Mouse (Mus musculus) midbrain, embryonic 15.5 days (tissue): ENCODE measurements around the gene Smyd3. TPM values are rescaled to one million over a fixed set of nuclear protein-coding genes. Genes with fewer than 3 reads are reported as not detected.

Source experiments
- ATAC-seq: fragments of 200-750 bp; cut with Nextera tagmentation; replicated peaks from 2 replicates; pipeline ENCODE4 v1.8.0; 2017; ENCODE audit warnings: moderate TSS enrichment
- H3K27ac ChIP-seq: fragments of 300-500 bp; sonication (generic); 2 replicates; pipeline ENCODE4 v1.5.1; 2015; ENCODE audit warnings: mild to moderate bottlenecking, inconsistent platforms
- H3K27me3 ChIP-seq: fragments of 300-500 bp; sonication (generic); replicated peaks from 2 replicates; pipeline ENCODE4 v1.6.1; 2015; ENCODE audit warnings: inconsistent platforms
- H3K36me3 ChIP-seq: fragments of 300-500 bp; sonication (generic); replicated peaks from 2 replicates; pipeline ENCODE4 v1.6.1; 2015; ENCODE audit warnings: inconsistent platforms
- H3K4me1 ChIP-seq: fragments of 300-500 bp; sonication (generic); 2 replicates; pipeline ENCODE4 v1.6.1; 2015; ENCODE audit warnings: inconsistent platforms
- H3K4me2 ChIP-seq: fragments of 300-500 bp; sonication (generic); 2 replicates; pipeline ENCODE4 v1.6.1; 2015; ENCODE audit warnings: inconsistent platforms, mild to moderate bottlenecking, moderate library complexity
- H3K4me3 ChIP-seq: fragments of 300-500 bp; sonication (generic); 2 replicates; pipeline ENCODE4 v1.5.1; 2015; ENCODE audit warnings: mild to moderate bottlenecking, inconsistent platforms
- H3K9ac ChIP-seq: fragments of 300-500 bp; sonication (generic); 2 replicates; pipeline ENCODE4 v1.6.1; 2015; ENCODE audit warnings: mild to moderate bottlenecking, inconsistent platforms
- H3K9me3 ChIP-seq: fragments of 300-500 bp; sonication (generic); 2 replicates; pipeline ENCODE4 v1.6.1; 2016; ENCODE audit warnings: inconsistent platforms
- WGBS: fragments of 180-500 bp; shearing (Covaris S2); methylation state at CpG from one replicate; pipeline ENCODE4 v1.1.7; 2015; ENCODE audit warnings: mixed read lengths; 5-methylcytosine and 5-hydroxymethylcytosine counted together
- polyA plus RNA-seq: library from polyadenylated mRNA; unstranded; fragments of >200 nt; fragmentation: Nextera tagmentation; extraction: Ambion mirVana; gene quantifications from 2 replicates; pipeline ENCODE4 v1.2.1, GENCODE M21; 2015

The Smyd3 gene
- polyA plus RNA-seq, 1 experiment from 2014 or later, result 24.8 TPM

DNA sequence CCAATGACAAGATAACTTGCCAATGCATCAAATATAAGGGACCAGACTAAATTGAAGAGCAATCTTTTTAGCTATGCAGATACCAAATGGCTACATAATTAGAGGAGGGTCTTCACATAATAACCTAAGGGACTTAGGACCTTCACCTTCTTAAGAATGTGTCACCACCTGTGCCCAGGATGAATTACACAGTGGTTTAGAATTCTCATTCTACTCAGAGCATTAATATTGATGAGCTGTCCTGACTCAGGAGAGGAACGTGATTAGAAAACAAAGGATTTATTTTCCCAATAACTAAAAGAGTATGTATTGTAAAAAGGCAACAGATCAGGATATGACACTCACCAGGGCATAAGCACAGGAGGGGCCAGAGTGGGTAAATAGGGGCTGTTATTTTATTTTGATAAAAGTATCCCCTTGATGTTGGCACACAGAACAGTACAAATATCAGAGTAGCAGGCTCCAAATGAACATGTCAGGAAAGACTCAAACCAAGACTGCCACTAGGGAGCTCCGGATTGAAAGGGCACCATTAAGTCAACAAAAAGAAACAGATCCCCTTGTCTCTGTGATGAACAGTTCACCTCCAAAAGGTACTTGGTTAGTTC is 172.4 kb downstream of the Smyd3 start:
- Histone ChIP-seq H3K4me3 (no peak overlapping the region), H3K4me2 (no peak overlapping the region), H3K36me3 (no peaks in the 10 kb centered on the region), H3K4me1 (peaks cover 17% of the 10 kb centered on the region), H3K9ac (no peak overlapping the region), H3K27ac (peak overlapping the region; percentile 23; the same call in 1 of the 2 replicates), H3K9me3 (no peaks in the 10 kb centered on the region), H3K27me3 (no peaks in the 10 kb centered on the region)
- ATAC-seq, result peak; percentile 72
- 22% methylated on average over 2 of the region's 2 CpGs for WGBS

DNA sequence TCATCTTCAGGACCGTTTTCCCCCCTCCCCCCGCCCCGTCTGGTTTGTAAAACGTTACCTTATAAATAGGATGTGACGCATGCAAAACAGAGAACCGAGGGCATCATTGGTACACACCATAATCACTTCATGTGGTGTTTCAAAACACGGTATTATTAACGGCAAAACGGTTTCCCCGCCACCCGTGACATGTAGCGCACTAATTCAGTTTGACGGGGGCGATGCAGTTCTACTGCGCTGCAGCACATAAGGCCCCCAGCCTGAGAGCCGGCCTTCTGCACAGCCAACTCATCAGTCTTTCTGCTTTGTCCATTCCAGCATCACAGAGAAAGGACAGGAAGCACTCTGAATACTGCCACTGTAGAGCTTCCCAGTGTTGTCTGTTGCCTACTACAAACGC is 174.4 kb downstream of the Smyd3 start:
- H3K36me3 ChIP-seq, result no peaks in the 10 kb centered on the region
- no peak overlapping the region for H3K9ac ChIP-seq
- H3K4me1 ChIP-seq, result peaks cover 25% of the 10 kb centered on the region
- no peaks in the 10 kb centered on the region for H3K27me3 ChIP-seq
- H3K4me3 ChIP-seq, result no peak overlapping the region
- 71% methylated on average over 17 of the region's 17 CpGs for WGBS
- H3K9me3 ChIP-seq, result no peaks in the 10 kb centered on the region
- ATAC-seq, result no peak
- no peak overlapping the region for H3K27ac ChIP-seq
- H3K4me2 ChIP-seq, result no peak overlapping the region

GRCm38 (mm10) chr1:179341589-179341988 is 176.3 kb downstream of the Smyd3 start:
- no peaks in the 10 kb centered on the region for H3K27me3 ChIP-seq
- H3K9me3 ChIP-seq, result no peaks in the 10 kb centered on the region
- no peak overlapping the region for H3K27ac ChIP-seq
- no peak overlapping the region for H3K9ac ChIP-seq
- WGBS, result 56% methylated on average over 1 of the region's 1 CpGs
- H3K4me1 ChIP-seq, result peaks cover 36% of the 10 kb centered on the region
- no peak overlapping the region for H3K4me2 ChIP-seq
- H3K4me3 ChIP-seq, result no peak overlapping the region
- no peaks in the 10 kb centered on the region for H3K36me3 ChIP-seq
- ATAC-seq, result no peak

GRCm38 (mm10) chr1:179339066-179339465 is 178.8 kb downstream of the Smyd3 start:
- peak overlapping the region; percentile 30 for H3K27ac ChIP-seq
- H3K4me1 ChIP-seq, result peaks cover 21% of the 10 kb centered on the region
- no peaks in the 10 kb centered on the region for H3K36me3 ChIP-seq
- no peak overlapping the region for H3K4me2 ChIP-seq
- no peaks in the 10 kb centered on the region for H3K27me3 ChIP-seq
- 54% methylated on average over 3 of the region's 3 CpGs for WGBS
- peak; percentile 34; the same call in 1 of the 2 replicates for ATAC-seq
- H3K9ac ChIP-seq, result no peak overlapping the region
- H3K4me3 ChIP-seq, result no peak overlapping the region
- no peaks in the 10 kb centered on the region for H3K9me3 ChIP-seq

DNA sequence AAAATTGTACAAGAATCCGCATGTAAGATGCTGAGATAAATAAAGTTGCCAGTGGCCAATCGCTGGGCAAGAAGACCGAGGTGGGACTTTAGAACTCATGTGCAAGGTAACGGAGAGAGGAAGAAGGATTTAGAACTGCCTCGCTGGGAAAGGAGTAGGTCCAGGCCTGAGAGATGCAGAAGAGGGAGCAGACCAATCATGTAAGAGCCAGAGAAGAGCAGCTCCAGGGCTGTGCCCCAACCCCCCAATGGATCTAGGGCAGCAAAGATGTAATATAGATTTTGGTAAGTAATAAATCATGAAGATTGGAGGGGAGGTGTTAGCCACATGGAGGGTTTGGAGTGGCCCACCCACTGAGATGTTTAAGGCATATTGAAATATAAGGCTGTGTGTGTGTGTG is 180.3 kb downstream of the Smyd3 start:
- Histone ChIP-seq H3K36me3 (no peaks in the 10 kb centered on the region), H3K4me2 (no peak overlapping the region), H3K4me3 (no peak overlapping the region), H3K9me3 (no peaks in the 10 kb centered on the region), H3K4me1 (peaks cover 19% of the 10 kb centered on the region), H3K27me3 (no peaks in the 10 kb centered on the region), H3K27ac (no peak overlapping the region), H3K9ac (no peak overlapping the region)
- 0 out of 2 replicates have a peak, but pooled peaks have one; percentile 51 for ATAC-seq
- WGBS, result 83% methylated on average over 5 of the region's 5 CpGs

- H3K9ac ChIP-seq, result no peak overlapping the region
- H3K4me3 ChIP-seq, result no peak overlapping the region
- no peaks in the 10 kb centered on the region for H3K36me3 ChIP-seq
- WGBS, result 63% methylated on average over 3 of the region's 3 CpGs
- peak overlapping the region; percentile 64 for H3K27ac ChIP-seq
- no peaks in the 10 kb centered on the region for H3K9me3 ChIP-seq
- H3K4me1 ChIP-seq, result peaks cover 21% of the 10 kb centered on the region
- no peaks in the 10 kb centered on the region for H3K27me3 ChIP-seq
- no peak for ATAC-seq
- H3K4me2 ChIP-seq, result no peak overlapping the region
These were observed 190.9 kb downstream of the Smyd3 start for GRCm38 (mm10) chr1:179326965-179327308.

GRCm38 (mm10) chr1:179326262-179326964 is 191.4 kb downstream of the Smyd3 start:
- Histone ChIP-seq H3K27ac (peak overlapping the region; percentile 64), H3K9me3 (no peaks in the 10 kb centered on the region), H3K4me2 (no peak overlapping the region), H3K9ac (no peak overlapping the region), H3K27me3 (no peaks in the 10 kb centered on the region), H3K4me3 (no peak overlapping the region), H3K4me1 (peaks cover 21% of the 10 kb centered on the region), H3K36me3 (no peaks in the 10 kb centered on the region)
- 65% methylated on average over 9 of the region's 9 CpGs for WGBS
- peak; percentile 93 for ATAC-seq

DNA sequence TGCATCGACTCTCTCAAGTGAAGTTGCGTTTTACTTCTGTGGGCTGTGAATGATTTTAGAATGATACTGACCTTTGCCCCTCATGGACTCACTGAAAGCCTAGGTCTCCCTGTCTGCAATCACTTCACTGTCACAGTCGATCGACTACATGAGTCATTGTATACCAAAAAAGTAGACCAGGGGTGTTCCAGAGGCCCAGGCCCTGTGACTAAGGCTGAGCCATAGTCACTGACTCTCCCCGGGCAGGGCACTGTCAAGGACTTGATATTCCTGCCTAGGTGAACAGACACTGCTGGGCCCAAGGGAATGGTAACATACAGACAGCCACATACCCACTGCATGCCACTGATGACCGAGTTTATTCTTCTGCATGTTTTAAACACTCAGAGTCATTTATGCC is 193.6 kb downstream of the Smyd3 start:
- no peak overlapping the region for H3K4me2 ChIP-seq
- no peak overlapping the region for H3K4me3 ChIP-seq
- peaks cover 21% of the 10 kb centered on the region for H3K4me1 ChIP-seq
- WGBS, result 77% methylated on average over 6 of the region's 6 CpGs
- no peaks in the 10 kb centered on the region for H3K36me3 ChIP-seq
- no peaks in the 10 kb centered on the region for H3K9me3 ChIP-seq
- no peak overlapping the region for H3K9ac ChIP-seq
- H3K27ac ChIP-seq, result no peak overlapping the region
- H3K27me3 ChIP-seq, result no peaks in the 10 kb centered on the region
- ATAC-seq, result no peak

GRCm38 (mm10) chr1:179313618-179314017 is 204.2 kb downstream of the Smyd3 start:
- Histone ChIP-seq H3K9me3 (no peaks in the 10 kb centered on the region), H3K36me3 (no peaks in the 10 kb centered on the region), H3K9ac (no peak overlapping the region), H3K27me3 (no peaks in the 10 kb centered on the region), H3K4me2 (no peak overlapping the region), H3K4me1 (no peaks in the 10 kb centered on the region), H3K27ac (no peak overlapping the region), H3K4me3 (no peak overlapping the region)
- WGBS, result 79% methylated on average over 5 of the region's 5 CpGs
- no peak for ATAC-seq

GRCm38 (mm10) chr1:179309487-179309886 is 208.4 kb downstream of the Smyd3 start:
- H3K4me2 ChIP-seq, result no peak overlapping the region
- H3K4me1 ChIP-seq, result no peaks in the 10 kb centered on the region
- no peaks in the 10 kb centered on the region for H3K9me3 ChIP-seq
- H3K27me3 ChIP-seq, result no peaks in the 10 kb centered on the region
- no peak overlapping the region for H3K9ac ChIP-seq
- H3K36me3 ChIP-seq, result no peaks in the 10 kb centered on the region
- WGBS, result 86% methylated on average over 5 of the region's 5 CpGs
- no peak overlapping the region for H3K4me3 ChIP-seq
- no peak overlapping the region for H3K27ac ChIP-seq
- ATAC-seq, result no peak

GRCm38 (mm10) chr1:179302446-179303230 is 215.2 kb downstream of the Smyd3 start:
- H3K36me3 ChIP-seq, result no peaks in the 10 kb centered on the region
- H3K27me3 ChIP-seq, result no peaks in the 10 kb centered on the region
- H3K9ac ChIP-seq, result no peak overlapping the region
- no peaks in the 10 kb centered on the region for H3K4me1 ChIP-seq
- H3K4me3 ChIP-seq, result no peak overlapping the region
- 86% methylated on average over 13 of the region's 13 CpGs for WGBS
- no peak for ATAC-seq
- no peak overlapping the region for H3K4me2 ChIP-seq
- H3K27ac ChIP-seq, result no peak overlapping the region
- H3K9me3 ChIP-seq, result no peaks in the 10 kb centered on the region

DNA sequence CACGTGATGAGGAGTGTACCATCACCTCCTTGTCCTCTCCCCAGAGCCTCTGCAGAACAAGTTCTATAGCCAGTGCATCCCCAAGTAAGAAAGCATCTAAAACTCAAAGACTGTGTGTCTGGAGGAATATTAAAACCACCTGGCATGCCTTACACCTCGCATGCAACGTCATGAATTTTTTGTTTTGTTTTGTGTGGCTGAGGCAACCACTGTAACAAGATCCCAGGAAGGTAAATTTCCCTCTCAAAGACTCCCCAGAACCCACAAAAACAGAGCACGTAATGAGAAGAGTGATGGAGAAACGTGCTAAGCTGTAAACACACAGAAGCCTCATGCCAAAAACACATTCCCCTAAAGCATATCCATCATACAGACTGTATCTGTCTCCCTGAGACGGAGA is 222.2 kb downstream of the Smyd3 start:
- no peak overlapping the region for H3K4me2 ChIP-seq
- 88% methylated on average over 6 of the region's 6 CpGs for WGBS
- H3K4me1 ChIP-seq, result no peaks in the 10 kb centered on the region
- no peak for ATAC-seq
- H3K36me3 ChIP-seq, result no peaks in the 10 kb centered on the region
- no peak overlapping the region for H3K4me3 ChIP-seq
- H3K27ac ChIP-seq, result no peak overlapping the region
- H3K9ac ChIP-seq, result no peak overlapping the region
- no peaks in the 10 kb centered on the region for H3K27me3 ChIP-seq
- H3K9me3 ChIP-seq, result no peaks in the 10 kb centered on the region
